Mouse (Mus musculus): ENCODE data around the gene Tmem44. TPM values are rescaled to one million over a fixed set of nuclear protein-coding genes. Genes with fewer than 3 reads are reported as not detected.

Tmem44 gene
- polyA plus RNA-seq, 1 experiment, result not detected

- TF ChIP-seq GATA1 (IDR thresholded peaks at IDR 0.05; ENCODE audit: borderline replicate concordance, low read length) (no peak), FLI1 (IDR thresholded peaks at IDR 0.05; ENCODE audit: low read length) (no peak)
- Histone ChIP-seq H3K9me3 (peaks cover 36% of the 10 kb centered on the region), H3K4me1 (peaks cover 26% of the 10 kb centered on the region), H3K4me3 (replicated peaks) (no peak overlapping the region), H3K27me3 (replicated peaks) (peaks cover 43% of the 10 kb centered on the region), H3K36me3 (replicated peaks; ENCODE audit: low read length) (peaks cover 21% of the 10 kb centered on the region)
Measured at GRCm38 (mm10) chr16:30554109-30554508, 3.5 kb upstream of the Tmem44 start.

- no peak for TF ChIP-seq FLI1 (IDR thresholded peaks at IDR 0.05; ENCODE audit: low read length)
- TF ChIP-seq GATA1 (IDR thresholded peaks at IDR 0.05; ENCODE audit: borderline replicate concordance, low read length), result no peak
- H3K4me3 ChIP-seq (replicated peaks), result no peak overlapping the region
- H3K4me1 ChIP-seq, result peaks cover 26% of the 10 kb centered on the region
- peaks cover 9% of the 10 kb centered on the region for H3K36me3 ChIP-seq (replicated peaks; ENCODE audit: low read length)
- H3K9me3 ChIP-seq, result peaks cover 36% of the 10 kb centered on the region
- peaks cover 56% of the 10 kb centered on the region for H3K27me3 ChIP-seq (replicated peaks)
Measured at GRCm38 (mm10) chr16:30552621-30553338, 2.1 kb upstream of the Tmem44 start.

DNA sequence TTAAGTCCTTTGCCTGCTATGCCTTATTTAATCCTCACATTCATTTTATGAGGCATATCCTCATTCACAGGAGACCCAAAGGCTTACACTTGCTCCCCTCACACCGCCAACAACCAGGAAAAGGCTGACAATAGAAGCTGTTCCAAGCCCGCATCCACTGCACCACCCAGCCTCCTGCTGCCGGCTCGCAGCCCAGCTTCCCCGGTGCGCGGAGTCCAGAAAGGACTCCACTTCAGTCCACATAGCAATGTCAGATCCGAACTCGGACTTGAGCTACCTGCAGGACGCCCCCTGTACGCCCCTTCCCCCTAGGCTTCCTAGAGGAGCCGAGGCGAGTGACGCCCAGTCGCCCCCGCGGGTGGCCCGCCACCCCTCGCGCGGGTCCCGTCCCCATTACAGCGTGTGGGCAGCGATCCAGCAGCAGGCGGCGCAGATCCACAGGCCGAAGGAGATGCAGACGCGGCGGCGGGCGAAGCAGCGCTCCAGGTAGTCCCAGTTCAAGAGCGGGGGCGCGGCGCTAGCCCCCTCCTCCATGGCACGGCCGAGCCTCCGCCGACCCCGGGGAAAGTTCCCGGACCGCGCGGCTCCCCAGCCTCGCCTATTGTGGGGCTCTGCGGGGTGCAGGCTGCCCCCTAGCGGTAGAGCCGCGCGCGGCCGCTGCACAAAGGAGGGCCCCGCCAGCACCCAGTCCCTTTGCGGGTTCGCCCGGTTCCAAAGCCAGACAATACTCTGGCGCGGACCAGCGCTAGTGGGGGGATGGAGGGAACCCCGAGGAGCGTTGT, 485 bp downstream of the Tmem44 start:
- peaks cover 79% of the 10 kb centered on the region for H3K27me3 ChIP-seq (replicated peaks)
- H3K4me3 ChIP-seq (replicated peaks), result peak overlapping the region; percentile 93
- H3K4me1 ChIP-seq, result peaks cover 26% of the 10 kb centered on the region
- H3K9me3 ChIP-seq, result peaks cover 33% of the 10 kb centered on the region
- TF ChIP-seq FLI1 (IDR thresholded peaks at IDR 0.05; ENCODE audit: low read length) (no peak), GATA1 (IDR thresholded peaks at IDR 0.05; ENCODE audit: borderline replicate concordance, low read length) (no peak)
- H3K36me3 ChIP-seq (replicated peaks; ENCODE audit: low read length), result no peaks in the 10 kb centered on the region

GRCm38 (mm10) chr16:30549516-30549915, 1.1 kb downstream of the Tmem44 start:
- H3K9me3 ChIP-seq, result peaks cover 28% of the 10 kb centered on the region
- peaks cover 26% of the 10 kb centered on the region for H3K4me1 ChIP-seq
- TF ChIP-seq GATA1 (IDR thresholded peaks at IDR 0.05; ENCODE audit: borderline replicate concordance, low read length), result no peak
- no peak overlapping the region for H3K4me3 ChIP-seq (replicated peaks)
- no peaks in the 10 kb centered on the region for H3K36me3 ChIP-seq (replicated peaks; ENCODE audit: low read length)
- peaks cover 85% of the 10 kb centered on the region for H3K27me3 ChIP-seq (replicated peaks)

DNA sequence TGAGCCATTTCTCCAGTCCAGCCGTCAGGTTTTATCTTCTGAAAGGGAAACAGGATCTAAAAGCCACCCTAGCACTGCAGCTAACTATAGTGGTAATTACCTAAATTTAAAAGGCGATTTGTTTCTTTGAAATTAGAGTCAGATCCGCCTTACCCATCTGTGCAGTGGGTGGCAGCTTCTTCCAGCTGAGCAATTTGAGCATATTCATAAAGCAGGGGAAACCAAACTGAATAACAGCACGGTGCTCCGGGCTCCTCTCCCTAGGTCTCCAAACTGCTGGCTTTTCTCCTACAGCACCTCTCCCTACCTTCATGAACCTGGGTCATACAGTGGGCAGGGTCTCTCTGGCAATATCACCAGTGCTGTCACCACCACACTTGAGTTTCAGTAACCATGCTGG, 2.4 kb downstream of the Tmem44 start:
- Histone ChIP-seq H3K27me3 (replicated peaks) (peaks cover 90% of the 10 kb centered on the region), H3K9me3 (peaks cover 21% of the 10 kb centered on the region), H3K36me3 (replicated peaks; ENCODE audit: low read length) (no peaks in the 10 kb centered on the region), H3K4me3 (replicated peaks) (no peak overlapping the region), H3K4me1 (peaks cover 26% of the 10 kb centered on the region)
- TF ChIP-seq FLI1 (IDR thresholded peaks at IDR 0.05; ENCODE audit: low read length) (no peak), GATA1 (IDR thresholded peaks at IDR 0.05; ENCODE audit: borderline replicate concordance, low read length) (no peak)

GRCm38 (mm10) chr16:30544693-30545092, 5.9 kb downstream of the Tmem44 start:
- no peaks in the 10 kb centered on the region for H3K36me3 ChIP-seq (replicated peaks; ENCODE audit: low read length)
- H3K27me3 ChIP-seq (replicated peaks), result peaks cover 91% of the 10 kb centered on the region
- H3K4me3 ChIP-seq (replicated peaks), result no peak overlapping the region
- H3K9me3 ChIP-seq, result peaks cover 21% of the 10 kb centered on the region
- TF ChIP-seq GATA1 (IDR thresholded peaks at IDR 0.05; ENCODE audit: borderline replicate concordance, low read length) (no peak), FLI1 (IDR thresholded peaks at IDR 0.05; ENCODE audit: low read length) (no peak)
- peaks cover 5% of the 10 kb centered on the region; the same call in 1 of the 2 replicates for H3K4me1 ChIP-seq

GRCm38 (mm10) chr16:30543386-30543785, 7.3 kb downstream of the Tmem44 start:
- TF ChIP-seq GATA1 (IDR thresholded peaks at IDR 0.05; ENCODE audit: borderline replicate concordance, low read length), result no peak
- no peak for TF ChIP-seq FLI1 (IDR thresholded peaks at IDR 0.05; ENCODE audit: low read length)
- Histone ChIP-seq H3K4me3 (replicated peaks) (no peak overlapping the region), H3K4me1 (peaks cover 4% of the 10 kb centered on the region; the same call in 1 of the 2 replicates), H3K27me3 (replicated peaks) (peaks cover 91% of the 10 kb centered on the region), H3K9me3 (peaks cover 21% of the 10 kb centered on the region), H3K36me3 (replicated peaks; ENCODE audit: low read length) (no peaks in the 10 kb centered on the region)

DNA sequence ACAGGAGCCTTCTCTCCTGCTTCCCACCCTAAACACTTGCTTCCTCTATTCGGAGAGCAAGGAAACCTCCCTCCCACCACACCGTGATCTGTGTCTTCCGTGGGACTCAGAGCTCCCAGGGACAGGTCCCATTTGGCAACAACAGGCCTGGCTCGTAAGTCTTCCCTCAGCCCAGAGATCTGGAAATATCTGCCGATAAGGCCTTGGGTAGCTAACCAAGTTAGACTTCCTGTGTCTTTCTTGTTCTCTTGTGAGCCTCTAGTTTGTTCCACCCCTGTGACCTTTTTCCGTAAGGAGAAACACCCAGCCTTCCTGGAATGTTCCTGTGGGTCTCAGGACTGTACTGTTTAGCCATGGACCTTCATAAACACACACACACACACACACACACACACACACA, 7.8 kb downstream of the Tmem44 start:
- TF ChIP-seq FLI1 (IDR thresholded peaks at IDR 0.05; ENCODE audit: low read length) (no peak), GATA1 (IDR thresholded peaks at IDR 0.05; ENCODE audit: borderline replicate concordance, low read length) (no peak)
- Histone ChIP-seq H3K27me3 (replicated peaks) (peaks cover 92% of the 10 kb centered on the region), H3K4me3 (replicated peaks) (no peak overlapping the region), H3K4me1 (peaks cover 4% of the 10 kb centered on the region; the same call in 1 of the 2 replicates), H3K36me3 (replicated peaks; ENCODE audit: low read length) (no peaks in the 10 kb centered on the region), H3K9me3 (peaks cover 21% of the 10 kb centered on the region)

DNA sequence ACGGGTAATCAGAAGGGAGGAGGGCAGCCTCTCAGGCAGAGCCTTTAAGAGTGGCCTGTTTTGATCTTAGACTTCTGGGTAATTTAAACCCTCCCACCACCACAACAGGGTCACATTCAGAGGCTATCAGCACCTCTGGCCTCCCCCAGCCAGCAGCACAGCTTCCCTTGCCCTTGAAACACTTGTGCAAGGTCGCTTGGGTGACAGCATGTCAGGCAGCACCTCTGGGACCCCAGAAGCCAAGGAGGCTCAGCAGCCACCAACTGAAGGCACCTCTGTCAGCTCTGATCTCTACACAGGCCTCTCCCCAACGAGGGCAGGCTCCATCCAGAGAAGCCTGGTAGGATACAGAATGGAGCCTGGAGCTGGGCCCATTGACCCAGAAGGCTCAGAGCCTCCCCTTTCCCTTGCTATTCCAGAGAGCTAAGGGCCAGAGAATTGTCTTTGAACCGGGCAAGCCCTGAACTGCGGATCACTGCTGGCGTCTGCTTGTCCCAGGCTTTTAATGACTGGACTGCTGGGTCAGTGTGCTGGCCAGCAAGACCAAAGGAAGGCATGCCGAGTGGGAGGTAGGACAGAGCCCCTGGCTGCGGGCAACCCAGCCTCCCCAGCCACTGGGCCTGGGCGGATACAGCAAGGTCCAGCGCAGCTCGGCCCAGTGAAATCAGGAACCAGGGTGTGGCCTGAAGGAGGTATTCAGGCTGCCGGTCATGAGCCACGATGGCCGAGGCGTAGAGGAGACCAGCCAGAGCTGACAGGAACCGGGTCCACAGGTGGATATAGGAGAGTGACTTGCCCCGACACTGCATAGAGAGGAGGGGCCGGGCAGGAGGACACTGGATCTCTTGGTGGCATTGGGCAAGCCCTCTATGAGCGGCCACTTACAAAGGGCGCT, 10.3 kb downstream of the Tmem44 start:
- H3K9me3 ChIP-seq, result 0 out of 2 replicates have a peak, but pooled peaks cover 2% of the 10 kb centered on the region
- H3K27me3 ChIP-seq (replicated peaks), result peaks cover 93% of the 10 kb centered on the region
- peaks cover 4% of the 10 kb centered on the region; the same call in 1 of the 2 replicates for H3K4me1 ChIP-seq
- TF ChIP-seq GATA1 (IDR thresholded peaks at IDR 0.05; ENCODE audit: borderline replicate concordance, low read length) (no peak), FLI1 (IDR thresholded peaks at IDR 0.05; ENCODE audit: low read length) (no peak)
- no peak overlapping the region for H3K4me3 ChIP-seq (replicated peaks)
- H3K36me3 ChIP-seq (replicated peaks; ENCODE audit: low read length), result no peaks in the 10 kb centered on the region

Measured in megakaryocyte, embryonic 14.5 days (primary cell).